Mouse (Mus musculus) midbrain, postnatal 0 days (tissue): ENCODE data around the gene Hmgb2. TPM values are rescaled to one million over a fixed set of nuclear protein-coding genes. Genes with fewer than 3 reads are reported as not detected.

Source experiments
- ATAC-seq: fragments of 200-750 bp; cut with Nextera tagmentation; 2 replicates; pipeline ENCODE4 v1.8.0; 2017; ENCODE audit warnings: moderate number of reproducible peaks, mild to moderate bottlenecking, moderate TSS enrichment, moderate library complexity; ENCODE audit not compliant: low FRiP score
- DNase-seq: peaks from one replicate; pipeline ENCODE4 v3.0.0-alpha.2; 2015; ENCODE audit warnings: low spot score
- H3K27ac ChIP-seq: fragments of 300-500 bp; sonication (generic); 2 replicates; pipeline ENCODE4 v1.5.1; 2014; ENCODE audit warnings: low read depth, mild to moderate bottlenecking, low read length, mixed read lengths
- H3K27me3 ChIP-seq: fragments of 300-500 bp; sonication (generic); 2 replicates; pipeline ENCODE4 v1.6.1; 2014; ENCODE audit warnings: low read length, control low read depth, mixed read lengths; ENCODE audit not compliant: insufficient read depth
- H3K36me3 ChIP-seq: fragments of 300-500 bp; sonication (generic); 2 replicates; pipeline ENCODE4 v1.6.1; 2014; ENCODE audit warnings: low read length, control low read depth, mixed read lengths; ENCODE audit not compliant: insufficient read depth
- H3K4me1 ChIP-seq: fragments of 300-500 bp; sonication (generic); 2 replicates; pipeline ENCODE4 v1.6.1; 2014; ENCODE audit warnings: mild to moderate bottlenecking, control low read depth, antibody characterized with exemption, low read length, mixed read lengths; ENCODE audit not compliant: insufficient read depth
- H3K4me2 ChIP-seq: fragments of 300-500 bp; sonication (generic); 2 replicates; pipeline ENCODE4 v1.6.1; 2014; ENCODE audit warnings: low read depth, mild to moderate bottlenecking, low read length, mixed read lengths; ENCODE audit not compliant: poor library complexity, severe bottlenecking
- H3K4me3 ChIP-seq: fragments of 300-500 bp; sonication (generic); 2 replicates; pipeline ENCODE4 v1.5.1; 2014; ENCODE audit warnings: low read depth, mild to moderate bottlenecking, low read length, moderate library complexity
- H3K9ac ChIP-seq: fragments of 300-500 bp; sonication (generic); replicated peaks from 2 replicates; pipeline ENCODE4 v1.6.1; 2014; ENCODE audit warnings: mild to moderate bottlenecking, low read length, moderate library complexity, mixed read lengths; ENCODE audit not compliant: poor library complexity, severe bottlenecking
- H3K9me3 ChIP-seq: fragments of 300-500 bp; sonication (generic); 2 replicates; pipeline ENCODE4 v1.6.1; 2016; ENCODE audit warnings: low read length, control low read depth
- CTCF ChIP-seq: IDR thresholded peaks from 2 replicates; pipeline ENCODE4 v1.5.1; 2016; ENCODE audit warnings: antibody characterized with exemption, mild to moderate bottlenecking
- WGBS: fragments of 180-500 bp; shearing (Covaris S2); extraction: QIAGEN DNeasy Blood & Tissue Kit; methylation state at CpG from one replicate; pipeline ENCODE4 v1.1.7; 2014; 5-methylcytosine and 5-hydroxymethylcytosine counted together
- polyA plus RNA-seq: library from polyadenylated mRNA; unstranded; fragments of >200 nt; fragmentation: Nextera tagmentation; extraction: Ambion mirVana; gene quantifications from 2 replicates; pipeline ENCODE4 v1.2.1, GENCODE M21; 2015
- total RNA-seq: library from RNA; depleted of rRNA; stranded (reverse); fragments of >200 nt; gene quantifications from 2 replicates; pipeline ENCODE4 v1.2.3, GENCODE M21; 2014

Hmgb2 gene
- total and polyA plus RNA-seq, 2 experiments from 2014 or later = 11.2 to 50.4 TPM

GRCm38 (mm10) chr8:57488312-57488765, 23.4 kb upstream of the Hmgb2 start:
- H3K4me3 ChIP-seq = peak overlapping the region; percentile 87
- no peaks in the 10 kb centered on the region for H3K27me3 ChIP-seq
- under 1% methylated on average over 25 of the region's 25 CpGs for WGBS
- DNase-seq = peak; percentile 66
- 0 out of 2 replicates have a peak, but pooled peaks cover 2% of the 10 kb centered on the region for H3K4me1 ChIP-seq
- no peaks in the 10 kb centered on the region for H3K9me3 ChIP-seq
- no peak overlapping the region for H3K9ac ChIP-seq
- no peak for TF ChIP-seq CTCF
- H3K36me3 ChIP-seq = no peaks in the 10 kb centered on the region
- ATAC-seq = peak; percentile 47; the same call in 1 of the 2 replicates
- peak overlapping the region; percentile 77 for H3K4me2 ChIP-seq
- H3K27ac ChIP-seq = 0 out of 2 replicates have a peak overlapping the region, but pooled peaks have one; percentile 32

DNA sequence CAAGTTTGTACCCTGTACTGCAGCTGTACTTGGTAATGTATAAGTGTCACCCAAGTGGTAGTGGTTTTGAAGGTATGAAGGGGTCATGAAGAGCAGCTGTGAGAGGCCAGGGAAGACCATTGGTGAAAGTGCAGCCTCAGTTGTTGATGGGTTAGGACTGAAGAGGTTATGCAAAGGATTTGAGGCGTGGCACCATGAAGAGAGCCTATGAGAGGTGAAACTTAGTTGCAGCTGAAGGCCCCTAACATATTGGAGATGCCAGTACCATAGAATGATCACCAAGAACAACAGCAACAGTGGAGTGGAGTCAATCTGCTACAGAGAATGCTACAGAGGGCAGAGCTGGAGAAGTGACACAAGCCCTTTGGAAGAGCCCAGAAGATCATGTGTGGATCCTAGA, 22.3 kb upstream of the Hmgb2 start:
- 97% methylated on average over 1 of the region's 1 CpGs for WGBS
- ATAC-seq (no peak), DNase-seq (no peak)
- 0 out of 2 replicates have a peak, but pooled peaks cover 2% of the 10 kb centered on the region for H3K4me1 ChIP-seq
- no peak overlapping the region for H3K4me3 ChIP-seq
- no peak overlapping the region for H3K4me2 ChIP-seq
- H3K9me3 ChIP-seq = no peaks in the 10 kb centered on the region
- TF ChIP-seq CTCF = no peak
- H3K27me3 ChIP-seq = no peaks in the 10 kb centered on the region
- no peak overlapping the region for H3K27ac ChIP-seq
- no peaks in the 10 kb centered on the region for H3K36me3 ChIP-seq
- no peak overlapping the region for H3K9ac ChIP-seq

DNA sequence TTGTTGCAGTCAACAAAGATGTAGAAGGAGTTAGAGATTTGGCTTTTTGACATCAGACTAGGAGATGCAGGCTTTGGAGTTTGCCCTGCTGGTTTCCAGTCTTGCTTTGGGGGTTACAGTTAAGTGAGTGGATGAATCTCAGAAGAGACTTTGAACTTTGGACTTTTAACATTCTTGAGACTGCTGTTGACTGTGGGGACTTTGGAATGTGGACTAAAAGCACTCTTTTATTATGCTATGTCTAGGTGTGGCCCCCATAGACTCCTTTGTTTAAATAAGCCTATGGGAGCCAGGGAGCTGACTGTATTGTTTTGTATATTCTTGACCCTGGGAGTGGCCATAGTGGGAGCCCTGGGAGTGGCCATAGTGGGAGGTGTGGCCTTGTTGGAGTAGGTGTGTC, 21.8 kb upstream of the Hmgb2 start:
- no peaks in the 10 kb centered on the region for H3K36me3 ChIP-seq
- H3K27ac ChIP-seq = no peak overlapping the region
- no peaks in the 10 kb centered on the region for H3K9me3 ChIP-seq
- no peaks in the 10 kb centered on the region for H3K27me3 ChIP-seq
- DNase-seq = no peak
- ATAC-seq = no peak
- no peak for TF ChIP-seq CTCF
- H3K4me1 ChIP-seq = 0 out of 2 replicates have a peak, but pooled peaks cover 2% of the 10 kb centered on the region
- H3K9ac ChIP-seq = no peak overlapping the region
- H3K4me2 ChIP-seq = no peak overlapping the region
- no peak overlapping the region for H3K4me3 ChIP-seq

- DNase-seq (no peak), ATAC-seq (no peak)
- H3K27me3 ChIP-seq = no peaks in the 10 kb centered on the region
- no peak overlapping the region for H3K27ac ChIP-seq
- no peak overlapping the region for H3K9ac ChIP-seq
- H3K9me3 ChIP-seq = no peaks in the 10 kb centered on the region
- H3K4me1 ChIP-seq = no peaks in the 10 kb centered on the region
- no peak overlapping the region for H3K4me3 ChIP-seq
- no peak overlapping the region for H3K4me2 ChIP-seq
- 96% methylated on average over 4 of the region's 4 CpGs for WGBS
- TF ChIP-seq CTCF = no peak
- H3K36me3 ChIP-seq = no peaks in the 10 kb centered on the region
These were observed 19.8 kb upstream of the Hmgb2 start for GRCm38 (mm10) chr8:57491873-57492272.

- no peaks in the 10 kb centered on the region for H3K27me3 ChIP-seq
- no peak for TF ChIP-seq CTCF
- no peak overlapping the region for H3K9ac ChIP-seq
- H3K4me2 ChIP-seq = peak overlapping the region; percentile 39
- ATAC-seq (no peak), DNase-seq (no peak)
- H3K27ac ChIP-seq = no peak overlapping the region
- H3K36me3 ChIP-seq = no peaks in the 10 kb centered on the region
- no peaks in the 10 kb centered on the region for H3K9me3 ChIP-seq
- H3K4me3 ChIP-seq = no peak overlapping the region
- WGBS = 41% methylated on average over 8 of the region's 8 CpGs
- no peaks in the 10 kb centered on the region for H3K4me1 ChIP-seq
These were observed 13.2 kb upstream of the Hmgb2 start for GRCm38 (mm10) chr8:57498494-57498846.

DNA sequence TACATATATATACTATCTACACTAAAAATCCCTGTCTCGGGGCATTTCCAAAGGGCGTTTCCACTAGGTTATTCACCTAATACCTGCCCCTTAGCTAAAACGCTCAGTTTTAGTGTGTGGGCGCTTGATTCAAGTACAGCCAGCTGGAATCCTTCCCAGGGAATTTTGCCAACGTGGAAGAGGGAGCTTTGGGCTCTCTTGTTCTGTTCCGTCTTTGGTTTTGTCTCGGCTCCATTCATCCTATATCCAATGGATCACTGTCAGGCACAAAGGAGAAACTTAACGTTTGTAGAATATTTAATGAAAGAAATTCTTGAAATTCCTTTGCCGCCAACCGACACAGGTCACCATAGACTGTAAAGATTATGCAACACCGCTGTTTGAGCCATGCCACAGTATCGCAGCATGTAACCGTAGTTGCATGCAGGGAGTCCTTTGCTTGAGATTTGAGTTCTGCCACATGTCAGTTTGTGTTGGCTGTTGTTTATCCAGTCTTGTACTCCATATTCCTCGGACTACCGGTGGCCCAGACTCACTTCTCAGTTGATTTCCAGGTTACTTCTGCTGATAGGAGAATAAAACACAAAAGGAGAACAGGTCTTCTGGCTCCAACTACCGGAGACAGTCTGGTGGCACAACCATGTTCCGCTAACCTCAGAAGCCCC, 12.7 kb upstream of the Hmgb2 start:
- Histone ChIP-seq H3K36me3 (no peaks in the 10 kb centered on the region), H3K27ac (no peak overlapping the region), H3K9ac (no peak overlapping the region), H3K4me1 (no peaks in the 10 kb centered on the region), H3K27me3 (no peaks in the 10 kb centered on the region), H3K9me3 (no peaks in the 10 kb centered on the region), H3K4me3 (no peak overlapping the region; the same call in 1 of the 2 replicates), H3K4me2 (peak overlapping the region; percentile 39)
- TF ChIP-seq CTCF = 0 out of 2 replicates have a peak, but pooled peaks have one; percentile 2
- 36% methylated on average over 17 of the region's 17 CpGs for WGBS
- no peak for ATAC-seq
- DNase-seq = peak; percentile 65
